Mouse (Mus musculus) heart, embryonic 12.5 days (tissue): ENCODE results near the gene Gm49398. TPM values are rescaled to one million over a fixed set of nuclear protein-coding genes. Genes with fewer than 3 reads are reported as not detected.

Experiments
- ATAC-seq: fragments of 200-750 bp; cut with Nextera tagmentation; 2 replicates; pipeline ENCODE4 v1.8.0; 2017; ENCODE audit warnings: moderate TSS enrichment, moderate library complexity; ENCODE audit not compliant: insufficient number of reproducible peaks, low FRiP score
- H3K27ac ChIP-seq: fragments of 300-500 bp; sonication (generic); 2 replicates; pipeline ENCODE4 v1.5.1; 2016; ENCODE audit warnings: mild to moderate bottlenecking, moderate library complexity; ENCODE audit not compliant: poor library complexity, severe bottlenecking
- H3K27me3 ChIP-seq: fragments of 300-500 bp; sonication (generic); replicated peaks from 2 replicates; pipeline ENCODE4 v1.6.1; 2016; ENCODE audit warnings: mild to moderate bottlenecking, moderate library complexity
- H3K36me3 ChIP-seq: fragments of 300-500 bp; sonication (generic); 2 replicates; pipeline ENCODE4 v1.6.1; 2016; ENCODE audit warnings: mild to moderate bottlenecking, moderate library complexity
- H3K4me1 ChIP-seq: fragments of 300-500 bp; sonication (generic); replicated peaks from 2 replicates; pipeline ENCODE4 v1.6.1; 2016; ENCODE audit warnings: mild to moderate bottlenecking
- H3K4me2 ChIP-seq: fragments of 300-500 bp; sonication (generic); 2 replicates; pipeline ENCODE4 v1.6.1; 2016; ENCODE audit warnings: mild to moderate bottlenecking, moderate library complexity
- H3K4me3 ChIP-seq: fragments of 300-500 bp; sonication (generic); 2 replicates; pipeline ENCODE4 v1.5.1; 2016; ENCODE audit warnings: mild to moderate bottlenecking
- H3K9ac ChIP-seq: fragments of 300-500 bp; sonication (generic); 2 replicates; pipeline ENCODE4 v1.6.1; 2016; ENCODE audit warnings: mild to moderate bottlenecking, moderate library complexity
- H3K9me3 ChIP-seq: fragments of 300-500 bp; sonication (generic); replicated peaks from 2 replicates; pipeline ENCODE4 v1.6.1; 2016; ENCODE audit warnings: mild to moderate bottlenecking, moderate library complexity
- WGBS: fragments of 180-500 bp; shearing (Covaris S2); methylation state at CpG from one replicate; pipeline ENCODE4 v1.1.7; 2016; 5-methylcytosine and 5-hydroxymethylcytosine counted together
- microRNA-seq: library from miRNA; unstranded; fragments of <30 nt; microRNA quantifications from one replicate; pipeline ENCODE4, GENCODE M21; 2017
- polyA plus RNA-seq: library from polyadenylated mRNA; unstranded; fragments of >200 nt; fragmentation: Nextera tagmentation; extraction: Ambion mirVana; gene quantifications from 2 replicates; pipeline ENCODE4 v1.2.1, GENCODE M21; 2016

Gm49398 gene
- not detected in 2 replicates for polyA plus RNA-seq

DNA sequence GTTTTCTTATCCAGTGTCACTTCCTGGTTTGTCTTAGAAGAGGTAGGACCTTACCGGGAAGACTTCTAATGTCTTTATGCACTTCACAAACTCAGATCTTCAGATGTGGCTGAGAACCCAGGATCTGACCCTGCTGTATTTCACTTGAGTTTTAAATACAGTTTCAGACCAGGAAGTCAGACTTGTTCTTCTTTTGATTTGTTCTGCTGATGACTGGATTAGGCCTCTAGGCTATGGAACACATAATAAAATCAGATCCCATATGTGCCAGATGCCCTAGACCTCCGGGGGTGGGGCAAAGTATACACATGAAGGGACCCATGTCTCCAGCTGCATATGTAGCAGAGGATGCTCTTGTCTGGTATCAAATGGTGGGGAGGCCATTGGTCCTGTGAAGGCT is at the start of gene Gm49398:
Gm49398 (minus strand) TSS at position 101 of the 400 bp plus-strand sequence.
- H3K36me3 ChIP-seq = no peaks in the 10 kb centered on the region
- H3K9me3 ChIP-seq = peaks cover 6% of the 10 kb centered on the region; the same call in 1 of the 2 replicates
- WGBS = 75% methylated on average over 2 of the region's 2 CpGs
- ATAC-seq = no peak
- no peak within 1 kb of the TSS for H3K27ac ChIP-seq
- H3K4me1 ChIP-seq = no peaks in the 10 kb centered on the region
- no peak within 1 kb of the TSS for H3K9ac ChIP-seq
- H3K4me3 ChIP-seq = no peak within 1 kb of the TSS
- H3K27me3 ChIP-seq = no peaks in the 10 kb centered on the region
- no peak within 1 kb of the TSS for H3K4me2 ChIP-seq

GRCm38 (mm10) chr13:61255258-61255657 is 33.4 kb downstream of the Gm49398 start, which contains the start of gene Cts8:
Gene Cts8, minus strand, starts transcription at chr13:61255358.
- WGBS = 61% methylated on average over 2 of the region's 2 CpGs
- H3K4me2 ChIP-seq = no peak within 1 kb of the TSS
- no peak for ATAC-seq
- no peak within 1 kb of the TSS for H3K27ac ChIP-seq
- H3K4me3 ChIP-seq = no peak within 1 kb of the TSS
- H3K4me1 ChIP-seq = no peaks in the 10 kb centered on the region
- no peak within 1 kb of the TSS for H3K9ac ChIP-seq
- H3K36me3 ChIP-seq = no peaks in the 10 kb centered on the region
- H3K27me3 ChIP-seq = no peaks in the 10 kb centered on the region
- H3K9me3 ChIP-seq = peaks cover 11% of the 10 kb centered on the region; the same call in 1 of the 2 replicates

- no peak overlapping the region for H3K9ac ChIP-seq
- H3K27me3 ChIP-seq = no peaks in the 10 kb centered on the region
- H3K4me3 ChIP-seq = no peak overlapping the region
- no peak; the same call in 1 of the 2 replicates for ATAC-seq
- H3K36me3 ChIP-seq = no peaks in the 10 kb centered on the region
- H3K4me2 ChIP-seq = no peak overlapping the region
- no peaks in the 10 kb centered on the region for H3K9me3 ChIP-seq
- 50% methylated on average over 13 of the region's 13 CpGs for WGBS
- H3K4me1 ChIP-seq = no peaks in the 10 kb centered on the region
- no peak overlapping the region for H3K27ac ChIP-seq
Measured at GRCm38 (mm10) chr13:61241076-61241947, 47.3 kb downstream of the Gm49398 start.

DNA sequence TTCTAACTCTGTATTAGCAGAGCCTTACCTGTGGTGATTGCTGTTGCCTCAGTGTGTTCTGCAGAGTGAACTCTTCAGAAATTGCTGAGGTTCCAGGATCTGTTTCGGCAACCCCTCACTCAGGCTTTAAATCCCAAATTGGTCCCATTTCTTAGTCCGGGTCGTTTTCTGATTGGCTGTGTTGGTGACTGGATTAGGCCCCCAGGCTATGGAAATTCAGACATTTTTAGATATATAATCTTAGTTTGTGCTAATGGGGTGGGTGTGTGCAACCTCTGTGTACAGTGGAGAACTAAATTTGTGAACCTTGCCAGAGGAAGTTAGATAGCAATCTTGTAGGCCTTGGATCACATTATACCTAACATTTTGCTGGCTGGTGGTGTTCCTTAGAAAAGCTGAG is 85.3 kb downstream of the Gm49398 start, which contains the start of gene Cts6:
Cts6 (minus strand) TSS at position 101 of the 400 bp plus-strand sequence.
- Histone ChIP-seq H3K9me3 (peaks cover 10% of the 10 kb centered on the region; the same call in 1 of the 2 replicates), H3K4me2 (no peak within 1 kb of the TSS), H3K27me3 (no peaks in the 10 kb centered on the region), H3K4me3 (no peak within 1 kb of the TSS), H3K27ac (no peak within 1 kb of the TSS), H3K36me3 (no peaks in the 10 kb centered on the region), H3K9ac (no peak within 1 kb of the TSS), H3K4me1 (no peaks in the 10 kb centered on the region)
- 70% methylated on average over 3 of the region's 3 CpGs for WGBS
- no peak for ATAC-seq

Small RNAs within 50 kb of the gene (microRNA-seq; reads per million reads assigned to microRNA genes)
- not detected for gene Gm27704

Other genes with a start within 250 kb of the Gm49398 start
- not detected in 2 replicates for gene Ctsq, start 248.2 kb downstream of the Gm49398 start, polyA plus RNA-seq
- not detected in 2 replicates for gene Ctsr, start 124.6 kb downstream of the Gm49398 start, polyA plus RNA-seq
- gene Cts6, start 85.4 kb downstream of the Gm49398 start, polyA plus RNA-seq = not detected in 2 replicates
- not detected in 2 replicates for gene Cts8, start 33.5 kb downstream of the Gm49398 start, polyA plus RNA-seq
- not detected in 2 replicates for gene Cts7, start 69.4 kb upstream of the Gm49398 start, polyA plus RNA-seq